Mouse (Mus musculus) right cerebral cortex, postnatal 25 days (tissue): Measurements from ENCODE around the gene Baiap2l2.
"Not testable (repeated sequence)": the region's sequence is repeated elsewhere in the genome, so short reads cannot be mapped to it uniquely, and the experiment has no call there.

Experiments used
- DNase-seq: peaks from one replicate; pipeline ENCODE4 v3.0.0; 2022

The Baiap2l2 gene

DNA sequence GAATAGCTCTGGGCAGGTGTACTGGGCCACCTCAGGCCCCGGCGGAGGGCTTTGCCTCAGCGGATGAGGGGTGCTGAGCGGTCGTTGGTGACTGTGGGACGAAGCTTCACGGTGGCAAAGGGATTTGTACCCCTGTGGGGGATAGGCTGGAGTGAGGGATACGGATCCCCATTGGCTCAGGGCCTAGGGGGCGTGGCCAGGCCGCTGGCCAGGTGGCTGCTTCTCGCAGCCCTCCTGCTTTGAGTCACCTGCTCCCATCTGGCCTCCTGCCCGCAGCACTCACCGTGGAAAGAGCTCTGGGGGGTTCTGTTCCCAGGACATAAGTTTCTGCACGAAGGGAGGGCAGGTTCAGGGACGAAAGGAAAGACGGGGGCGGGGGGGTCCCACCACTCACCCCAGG lies 26.8 kb downstream of the Baiap2l2 start:
- DNase-seq = no peak

DNA sequence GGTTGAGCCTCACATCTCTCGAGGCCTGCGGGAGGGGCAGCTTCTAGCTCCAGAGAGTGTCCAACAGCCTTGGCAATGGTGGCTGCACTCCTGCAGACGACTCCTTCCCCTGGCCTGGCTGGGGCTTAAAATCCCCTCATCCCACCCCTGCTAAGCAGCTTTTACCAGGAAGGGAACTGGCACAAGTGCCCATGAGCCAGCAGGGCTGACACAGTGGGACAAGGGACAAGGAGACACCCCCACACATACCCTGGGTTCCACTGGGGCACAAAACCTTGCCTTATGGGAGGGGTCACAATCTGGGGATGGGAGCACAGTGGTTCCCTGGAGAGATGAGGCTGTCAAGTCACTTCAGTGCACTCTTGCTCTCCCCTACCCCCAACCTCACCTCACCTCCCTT lies 30.7 kb downstream of the Baiap2l2 start, which contains the start of gene Slc16a8:
Gene Slc16a8, minus strand, starts transcription at position 101 of the 400 bp plus-strand sequence.
- DNase-seq = no peak

DNA sequence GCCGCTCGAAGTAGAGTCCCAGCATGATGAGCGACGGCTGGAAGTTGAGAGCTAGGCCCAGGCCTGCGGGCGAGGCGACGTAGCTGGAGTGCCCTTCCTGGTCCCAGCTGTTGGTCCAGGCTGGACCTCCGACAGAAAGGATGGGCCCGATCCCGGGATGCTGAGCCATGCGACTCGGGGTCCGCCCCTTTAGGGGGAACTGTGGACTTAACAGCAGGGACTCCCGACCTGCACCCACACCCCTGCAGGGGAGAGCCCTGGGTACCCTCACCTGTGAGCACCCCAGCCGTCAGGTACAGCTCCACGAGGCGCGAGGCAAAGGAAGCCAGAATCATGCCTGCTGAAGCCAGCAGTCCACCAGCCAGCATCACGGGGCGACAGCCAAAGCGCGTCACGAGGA lies 32.8 kb downstream of the Baiap2l2 start:
- DNase-seq = no peak

DNA sequence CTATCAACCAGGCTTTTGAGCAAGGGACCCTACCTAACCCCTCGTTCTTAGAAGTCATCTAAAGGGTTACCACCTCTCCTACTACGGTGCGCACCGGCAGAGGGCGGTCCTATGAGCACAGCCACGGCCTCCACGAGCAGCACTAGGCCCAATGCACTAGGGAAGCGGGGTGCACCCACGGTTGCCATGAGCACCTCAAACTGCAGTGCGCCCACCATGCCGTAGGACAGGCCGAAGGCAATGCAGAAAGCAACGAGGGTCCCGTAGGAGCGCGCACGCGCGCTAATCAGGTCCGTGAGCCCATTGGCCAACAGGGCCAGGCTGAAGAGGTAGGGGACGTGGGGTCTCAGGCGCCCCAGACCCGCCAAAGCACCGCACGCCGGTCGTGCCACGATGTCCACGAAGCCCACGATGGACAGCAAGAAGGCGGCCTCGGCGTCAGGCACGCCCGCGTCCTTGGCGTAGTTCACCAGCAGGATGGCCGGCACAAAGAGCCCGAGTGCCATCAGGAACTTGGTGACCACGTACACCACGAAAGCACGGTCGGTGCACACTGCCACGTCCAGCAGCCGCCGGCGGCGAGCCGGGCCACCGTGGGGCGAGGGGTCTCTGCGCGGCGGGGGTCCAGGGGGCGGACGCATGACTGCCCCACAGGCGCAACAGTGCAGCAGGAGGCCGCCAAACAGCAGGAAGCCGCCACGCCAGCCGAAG lies 33.4 kb downstream of the Baiap2l2 start:
- no peak for DNase-seq

DNA sequence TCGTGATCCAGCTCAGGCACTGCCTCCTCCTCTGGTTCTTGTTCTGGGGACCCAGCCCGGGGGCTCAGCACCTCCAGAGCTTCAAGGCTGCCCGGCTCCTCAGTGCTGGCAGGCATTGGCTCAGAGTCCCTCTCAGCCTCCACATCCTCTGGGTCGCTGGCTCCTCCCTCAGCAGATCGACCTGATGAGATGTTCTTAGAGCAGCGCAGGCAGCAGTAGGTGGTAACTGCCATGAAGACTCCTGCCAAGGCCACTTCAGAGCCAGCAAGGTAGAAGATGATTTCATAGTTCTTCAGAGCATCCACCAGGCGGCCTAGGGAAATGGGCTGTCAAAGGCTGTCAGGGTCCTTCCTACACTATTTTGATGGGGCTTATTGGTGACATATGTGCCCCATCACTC lies 34.2 kb downstream of the Baiap2l2 start:
- no peak for DNase-seq

DNA sequence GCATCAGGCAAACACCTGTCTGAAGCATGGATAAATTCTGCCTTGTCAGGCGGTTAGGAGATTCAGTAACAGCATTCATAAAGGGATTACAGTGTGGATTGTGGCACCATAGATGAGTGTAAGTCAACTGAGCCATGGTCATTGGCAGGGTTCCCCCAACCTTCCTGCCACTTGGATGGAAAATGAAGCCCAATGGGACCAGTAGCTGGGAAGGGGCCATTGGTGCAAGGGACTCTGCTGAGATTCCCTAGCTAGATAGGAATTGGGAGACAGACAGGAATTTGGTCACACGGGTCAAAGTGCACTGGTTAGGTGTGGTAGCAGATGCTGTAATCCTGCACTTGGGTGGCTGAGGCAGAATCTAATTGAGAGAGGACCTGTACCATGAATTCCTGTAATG lies 35.1 kb downstream of the Baiap2l2 start:
- DNase-seq = no peak

DNA sequence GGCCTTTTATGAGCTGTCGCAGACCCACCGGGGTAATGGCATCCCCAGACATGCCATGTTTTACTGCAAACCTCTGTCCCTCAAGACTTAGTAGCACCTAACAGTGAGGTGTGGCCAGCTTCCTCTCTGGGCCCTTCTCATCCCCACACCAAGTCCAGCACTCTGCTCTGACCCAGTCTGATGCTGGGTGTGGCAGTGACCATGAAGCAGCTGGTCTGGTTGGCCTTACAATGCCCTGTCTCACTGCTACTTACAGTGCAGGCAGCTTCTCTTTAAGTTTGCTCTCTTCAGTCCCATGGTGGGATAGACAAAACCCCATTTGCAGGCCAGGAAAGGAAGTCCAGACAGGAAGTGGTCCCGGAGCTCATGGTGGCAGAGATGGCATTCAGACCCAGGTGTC lies 40.0 kb downstream of the Baiap2l2 start:
- no peak for DNase-seq

DNA sequence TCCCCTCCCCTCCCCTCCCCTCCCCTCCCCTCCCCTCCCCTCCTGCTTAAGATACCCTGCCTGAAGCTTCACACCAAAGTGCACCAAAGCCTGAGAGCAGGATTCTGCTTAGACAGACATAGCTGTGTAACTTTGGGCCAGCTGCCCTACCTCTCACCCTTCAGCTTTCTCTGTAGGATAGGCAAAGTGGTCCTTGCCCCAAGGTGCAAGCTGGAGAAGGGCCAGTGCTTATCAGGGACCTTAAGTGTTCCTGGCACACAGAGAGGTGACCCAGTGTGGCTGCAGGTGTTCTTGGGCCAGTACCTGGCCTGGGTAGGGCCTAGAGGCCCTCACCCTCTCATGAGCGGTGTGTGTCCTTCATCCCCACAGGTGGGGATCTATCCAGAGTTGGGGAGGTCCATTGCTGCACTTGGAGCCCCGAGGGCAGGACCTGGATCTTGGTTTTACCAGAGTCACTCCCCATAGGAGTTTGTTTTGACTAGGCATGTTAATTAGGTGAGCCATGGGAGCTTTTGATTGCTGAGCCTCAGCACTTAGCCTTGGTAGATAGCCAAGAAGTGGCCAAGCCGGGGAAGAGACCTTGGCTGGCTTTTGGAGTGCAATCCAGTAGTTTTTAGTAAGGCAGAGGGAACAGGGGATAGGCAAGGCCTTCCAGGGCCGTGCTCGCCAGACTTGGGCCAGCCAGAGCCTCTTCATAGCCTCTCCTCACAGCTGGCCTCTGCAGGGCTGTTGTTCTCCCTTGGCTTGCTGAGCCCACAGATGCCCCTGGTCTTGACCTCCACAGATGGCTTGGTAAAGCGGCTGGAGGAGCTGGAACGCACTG lies 41.1 kb downstream of the Baiap2l2 start:
- DNase-seq = no peak

DNA sequence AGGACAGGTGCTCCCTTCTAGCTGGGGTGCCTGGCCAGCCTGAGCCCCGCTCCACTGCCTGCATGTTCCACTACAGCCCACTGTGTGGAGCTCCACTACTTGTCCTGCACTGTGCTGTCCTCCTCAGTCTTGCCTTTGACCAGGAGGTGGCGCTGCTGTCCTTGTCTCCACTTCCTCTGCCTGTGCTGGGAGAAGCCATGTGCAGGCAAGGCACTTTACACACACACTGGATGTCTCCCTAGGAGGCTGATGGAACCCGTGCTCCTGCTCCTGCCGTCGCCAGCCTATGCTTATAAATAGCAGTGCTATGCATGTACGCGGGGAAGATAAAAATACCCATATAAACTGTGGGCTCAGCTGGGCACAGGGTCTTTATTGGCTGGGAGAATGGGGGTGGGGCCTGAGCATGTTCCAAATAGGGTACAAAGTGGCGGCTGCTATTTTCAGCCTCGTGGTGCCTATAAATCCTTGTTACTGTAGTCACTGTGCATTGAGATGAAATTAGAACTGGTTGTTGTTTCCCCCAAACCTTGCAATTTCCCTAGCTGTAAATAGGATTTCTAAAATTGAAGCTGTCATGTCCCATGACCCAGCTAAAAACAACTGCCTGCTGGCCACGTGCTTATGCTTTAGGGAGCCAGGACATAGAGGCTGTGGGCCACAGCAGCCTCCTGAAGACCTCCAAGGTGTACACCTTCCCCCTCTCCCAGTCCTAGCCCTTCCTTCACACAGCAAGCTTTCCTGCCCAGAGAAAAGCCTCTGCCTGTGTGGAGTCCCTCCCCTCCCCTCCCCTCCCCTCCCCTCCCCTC lies 41.9 kb downstream of the Baiap2l2 start:
- DNase-seq = peak; percentile 96

DNA sequence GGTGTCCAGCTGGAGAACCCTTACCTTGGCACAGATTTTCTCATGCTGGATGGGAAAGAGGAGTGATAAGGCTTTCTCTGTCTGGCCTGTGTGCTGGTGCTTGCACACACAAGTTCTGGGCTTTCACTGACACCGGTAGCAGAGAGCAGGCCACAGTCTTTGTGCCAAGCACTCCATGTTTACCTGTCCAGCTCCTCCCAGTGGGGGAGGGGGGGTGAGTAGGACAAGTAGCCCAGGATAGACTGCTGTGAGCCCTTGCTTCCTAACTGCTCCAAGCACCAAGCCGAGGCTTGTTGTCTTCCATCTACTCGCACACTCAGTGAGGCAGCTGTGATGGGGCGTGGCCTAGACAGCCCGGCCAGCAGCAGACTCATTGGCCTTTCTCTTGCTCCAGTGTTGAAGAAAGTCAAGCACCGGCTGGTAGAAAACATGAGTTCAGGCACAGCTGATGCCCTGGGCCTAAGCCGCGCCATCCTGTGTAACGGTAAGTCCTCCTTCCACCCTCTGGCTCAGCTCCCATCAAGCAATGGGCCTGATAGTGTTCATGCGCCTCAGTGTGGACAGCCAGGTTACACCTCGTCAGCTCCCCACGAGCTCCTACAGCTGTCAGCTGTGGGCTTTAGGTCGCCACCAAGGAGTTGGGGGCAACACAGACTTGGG lies 42.6 kb downstream of the Baiap2l2 start:
- no peak for DNase-seq

DNA sequence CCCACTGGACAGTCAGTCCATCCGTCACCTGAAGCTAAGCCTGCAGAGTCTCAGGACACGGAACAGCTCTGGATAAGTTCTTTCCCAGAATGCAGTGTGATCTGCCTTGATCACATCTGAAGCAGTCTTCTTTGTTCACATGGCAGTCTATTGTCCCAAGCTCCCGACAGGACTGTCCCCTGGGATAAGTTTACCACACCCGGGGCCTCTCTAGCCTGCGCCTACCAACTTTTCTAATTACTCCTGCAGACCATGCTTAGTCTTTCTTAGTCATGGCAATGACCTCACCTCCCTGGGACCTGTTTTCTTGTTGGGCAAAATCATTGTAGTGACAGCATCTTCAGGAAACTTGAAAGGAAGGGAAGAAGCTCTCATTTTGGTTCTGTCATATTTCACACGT lies 47.3 kb downstream of the Baiap2l2 start:
- DNase-seq = no peak

DNA sequence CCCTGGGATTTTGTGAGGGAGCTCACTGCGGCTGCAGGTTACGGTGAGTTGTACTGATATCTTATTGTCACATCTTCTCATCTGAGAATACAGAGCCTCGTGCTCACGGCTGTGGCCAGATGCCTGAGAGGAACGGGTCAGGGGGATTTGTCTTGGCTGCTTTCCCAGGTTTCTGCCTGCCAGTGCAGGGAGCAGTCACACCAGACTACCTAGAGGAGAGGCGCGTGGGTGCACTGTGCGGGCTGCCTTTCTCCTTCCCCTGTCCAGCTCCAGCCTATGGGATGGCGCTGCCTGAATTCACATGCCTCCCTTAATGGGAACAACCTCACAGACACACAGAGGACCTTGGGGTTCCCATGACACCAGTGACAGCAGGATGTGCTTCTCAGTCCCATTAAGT lies 50.1 kb downstream of the Baiap2l2 start:
- no peak for DNase-seq

DNA sequence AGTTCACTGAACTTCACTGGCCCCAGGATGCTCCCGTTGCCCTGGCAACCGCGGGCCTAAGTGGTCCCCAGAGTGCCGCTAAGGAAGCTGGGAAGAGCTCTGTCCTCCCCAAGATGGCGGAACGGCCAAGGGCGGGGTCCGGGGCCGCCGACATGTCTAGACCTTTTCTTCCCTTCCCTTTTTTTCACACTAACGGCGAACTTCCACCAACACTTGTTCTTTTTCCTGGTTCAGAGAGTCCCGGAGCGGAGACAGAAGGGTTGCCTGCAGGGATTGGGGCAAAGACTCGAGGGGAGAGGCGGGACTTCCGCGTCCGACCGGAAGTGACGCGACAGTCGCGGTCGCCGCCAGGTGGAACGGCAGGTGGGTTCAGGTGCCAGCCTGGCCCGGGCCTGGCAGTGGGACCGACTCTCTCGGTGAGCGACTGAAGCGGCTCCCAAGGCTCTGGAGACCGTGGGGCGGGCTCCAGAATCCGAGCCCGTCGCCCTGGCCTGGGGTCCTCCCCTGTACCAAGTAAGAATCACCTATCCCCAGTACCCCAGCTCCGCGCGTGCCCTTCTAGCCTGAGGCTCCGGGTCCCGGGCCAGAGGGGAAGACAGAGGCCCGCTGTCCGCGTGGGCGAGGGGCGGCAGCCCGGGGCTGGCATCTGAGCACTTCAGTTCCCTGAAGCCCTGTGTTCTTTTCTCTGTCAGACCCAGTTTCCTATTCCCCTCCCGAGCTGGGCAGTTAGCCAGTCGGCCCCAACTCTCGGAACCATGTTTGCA lies 56.1 kb downstream of the Baiap2l2 start, which contains the start of the genes Pick1 and Gm49486:
Gene Pick1, plus strand, starts transcription at position 116 of the 764 bp plus-strand sequence.
Gene Gm49486, plus strand, starts transcription at position 334 of the 764 bp plus-strand sequence.
- peak; percentile 89 for DNase-seq

DNA sequence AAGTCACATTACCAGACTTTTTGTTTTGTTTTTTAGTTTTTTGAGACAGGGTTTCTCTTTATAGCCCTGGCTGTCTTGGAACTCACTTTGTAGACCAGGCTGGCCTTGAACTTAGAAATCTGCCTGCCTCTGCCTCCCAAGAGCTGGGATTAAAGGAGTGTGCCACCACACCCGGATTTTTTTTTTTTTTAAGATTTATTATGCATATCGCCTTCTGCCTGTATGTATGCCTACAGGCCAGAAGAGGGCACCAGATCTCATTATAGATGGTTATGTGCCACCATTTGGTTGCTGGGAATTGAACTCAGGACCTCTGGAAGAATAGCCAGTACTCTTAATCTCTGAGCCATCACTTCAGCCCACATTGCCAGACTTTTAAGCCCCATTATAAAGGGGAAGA lies 59.6 kb downstream of the Baiap2l2 start:
- DNase-seq = not testable (repeated sequence)

DNA sequence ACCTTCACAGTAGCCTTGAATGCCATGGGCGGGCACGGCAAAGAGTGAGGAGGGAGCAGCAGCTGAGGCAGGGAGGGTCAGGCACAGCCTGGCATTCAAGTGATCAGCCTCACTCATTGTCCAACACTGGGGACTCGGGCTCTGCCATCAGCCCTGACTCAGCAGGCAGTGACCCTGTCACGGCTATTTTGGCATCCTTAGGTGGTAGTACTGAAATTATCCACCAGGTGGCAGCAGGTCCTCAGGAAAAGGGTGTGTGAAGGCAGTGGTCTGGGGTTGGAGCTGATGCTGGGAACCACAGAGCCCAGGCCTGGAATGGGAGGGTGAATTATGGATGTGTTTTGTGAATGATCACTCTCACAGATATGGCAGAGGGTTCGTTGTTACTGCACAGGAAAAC lies 60.7 kb downstream of the Baiap2l2 start:
- peak; percentile 66 for DNase-seq

DNA sequence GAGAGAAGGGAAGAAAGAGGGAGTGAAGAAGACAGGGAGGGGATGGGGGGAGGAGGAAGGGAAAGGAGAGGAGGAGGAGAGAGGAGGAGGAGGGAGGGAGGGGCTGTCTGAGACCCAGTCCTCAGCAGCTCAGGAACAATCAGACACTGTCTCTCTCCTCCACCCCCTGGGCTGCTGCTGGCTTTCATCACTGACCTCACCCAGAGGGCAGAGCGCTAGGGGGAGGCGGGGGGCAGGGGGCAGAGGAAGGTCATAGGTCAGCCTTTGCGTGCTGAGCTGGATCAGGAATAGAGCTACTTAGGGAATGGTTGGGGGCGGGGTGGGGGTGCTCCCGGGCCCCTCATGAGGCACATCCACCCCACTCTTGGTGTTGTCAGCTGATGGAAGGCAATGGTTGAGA lies 61.7 kb downstream of the Baiap2l2 start:
- no peak for DNase-seq

DNA sequence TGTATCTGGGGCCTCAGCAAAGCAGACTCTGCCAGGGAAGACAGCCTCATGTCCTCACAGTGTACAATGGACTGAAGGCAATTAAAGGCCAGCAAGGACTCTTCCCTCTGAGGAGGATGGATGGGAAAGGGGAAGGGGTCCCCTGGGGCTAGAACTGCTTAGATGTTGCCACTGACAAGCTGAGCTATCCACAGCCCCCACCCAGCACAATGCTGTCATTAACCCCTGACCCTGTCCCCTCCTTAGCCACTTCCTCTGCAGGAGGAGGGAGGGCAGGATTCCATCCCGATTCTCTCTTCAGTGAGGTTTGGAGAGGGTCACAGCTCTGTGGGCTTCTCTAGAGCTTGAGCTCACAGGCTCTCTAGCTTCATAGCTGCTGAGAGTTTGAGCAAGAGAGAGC lies 65.8 kb downstream of the Baiap2l2 start:
- no peak for DNase-seq

DNA sequence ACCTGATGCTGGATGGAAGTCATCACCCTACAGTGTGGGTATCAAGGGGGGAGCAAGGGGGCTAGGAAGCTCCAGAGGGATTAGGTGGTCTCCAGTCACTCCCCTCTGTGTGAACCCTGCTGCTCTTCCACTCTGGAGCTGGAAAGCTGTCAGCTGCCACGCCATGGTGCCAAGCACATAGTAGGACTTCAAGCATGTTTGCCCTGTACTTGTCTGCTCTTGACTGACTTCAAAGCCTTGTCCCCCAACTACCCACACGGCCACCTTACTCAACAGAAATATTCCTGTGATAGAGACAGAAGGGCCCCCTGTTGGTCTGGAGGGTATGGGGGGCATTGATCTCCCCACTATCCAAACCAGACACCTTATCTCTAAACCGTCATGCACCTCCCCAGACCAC lies 69.1 kb downstream of the Baiap2l2 start:
- DNase-seq = no peak

DNA sequence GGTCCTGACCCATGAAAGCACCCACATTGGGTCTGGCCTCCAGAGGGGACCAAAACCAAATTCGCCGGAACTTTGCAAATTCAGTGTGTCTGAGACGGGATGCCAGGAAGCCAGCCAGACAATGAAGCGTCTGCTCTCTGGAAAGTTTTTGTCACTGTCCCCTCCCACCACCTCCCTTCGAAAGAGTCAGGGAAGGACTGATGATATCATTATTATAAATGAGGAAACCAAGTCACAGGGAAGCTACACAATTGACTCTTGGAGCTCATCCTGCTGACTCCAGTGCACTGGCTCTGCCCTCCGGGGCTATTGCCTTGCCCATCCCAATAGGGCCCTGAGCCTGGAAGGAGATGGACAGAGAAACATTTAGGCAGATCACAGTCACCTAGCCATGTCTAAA lies 71.7 kb downstream of the Baiap2l2 start:
- DNase-seq = no peak

DNA sequence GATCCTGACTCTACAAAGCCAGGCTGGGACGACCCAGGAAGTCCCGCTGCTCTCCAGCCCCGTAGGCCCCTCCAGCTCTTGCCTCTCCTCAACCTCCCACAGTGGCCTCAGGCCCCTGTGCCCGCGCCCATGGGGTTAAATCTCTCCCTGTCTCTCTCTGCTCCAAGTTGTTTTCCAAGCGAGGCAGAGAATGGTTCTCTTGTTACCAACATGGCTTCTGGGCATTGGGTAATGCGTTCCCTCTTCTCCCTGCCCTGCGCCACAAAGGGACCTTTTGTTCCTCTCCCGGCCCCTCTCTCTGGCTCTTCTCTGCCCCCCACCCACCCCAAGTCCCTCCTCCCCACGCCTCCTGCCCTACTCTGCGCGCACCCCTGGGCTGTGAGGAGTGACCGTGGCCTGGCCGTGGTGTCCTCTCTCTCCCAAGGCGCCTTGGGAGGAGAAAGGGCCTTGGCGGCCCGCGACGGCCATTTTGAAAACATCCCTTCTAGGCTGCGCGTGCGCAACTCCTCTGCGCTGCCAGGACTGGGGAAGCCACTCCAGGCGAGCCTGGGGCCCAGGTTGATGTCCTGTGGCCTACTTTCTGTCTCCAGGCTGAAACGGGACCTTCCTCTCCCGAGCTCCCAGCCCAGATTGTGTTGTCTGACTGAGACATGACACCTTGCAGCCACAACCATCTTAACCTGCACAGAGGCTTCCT lies 72.4 kb downstream of the Baiap2l2 start:
- DNase-seq = no peak

DNA sequence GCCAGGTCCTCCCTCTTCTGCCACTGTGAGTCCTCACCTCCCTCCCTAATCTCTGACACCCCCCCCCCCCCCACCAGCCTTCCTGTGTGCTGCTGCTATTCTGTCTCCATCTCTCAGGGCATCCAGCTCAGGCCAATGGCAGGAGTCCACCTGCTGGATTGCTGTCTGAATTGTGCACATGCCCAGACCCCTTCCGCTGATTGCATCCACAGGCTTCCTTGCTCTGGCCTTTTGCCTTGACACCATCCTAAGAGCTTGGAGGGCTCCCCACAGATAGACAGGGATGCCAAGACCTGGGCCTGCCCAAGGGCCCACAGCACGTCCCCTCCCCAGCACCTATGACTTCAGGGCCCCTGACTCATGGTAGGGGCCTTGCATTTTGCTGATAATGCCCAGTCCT lies 75.0 kb downstream of the Baiap2l2 start:
- DNase-seq = no peak
